Mouse (Mus musculus): ENCODE measurements around the gene Pnrc2.

DNA sequence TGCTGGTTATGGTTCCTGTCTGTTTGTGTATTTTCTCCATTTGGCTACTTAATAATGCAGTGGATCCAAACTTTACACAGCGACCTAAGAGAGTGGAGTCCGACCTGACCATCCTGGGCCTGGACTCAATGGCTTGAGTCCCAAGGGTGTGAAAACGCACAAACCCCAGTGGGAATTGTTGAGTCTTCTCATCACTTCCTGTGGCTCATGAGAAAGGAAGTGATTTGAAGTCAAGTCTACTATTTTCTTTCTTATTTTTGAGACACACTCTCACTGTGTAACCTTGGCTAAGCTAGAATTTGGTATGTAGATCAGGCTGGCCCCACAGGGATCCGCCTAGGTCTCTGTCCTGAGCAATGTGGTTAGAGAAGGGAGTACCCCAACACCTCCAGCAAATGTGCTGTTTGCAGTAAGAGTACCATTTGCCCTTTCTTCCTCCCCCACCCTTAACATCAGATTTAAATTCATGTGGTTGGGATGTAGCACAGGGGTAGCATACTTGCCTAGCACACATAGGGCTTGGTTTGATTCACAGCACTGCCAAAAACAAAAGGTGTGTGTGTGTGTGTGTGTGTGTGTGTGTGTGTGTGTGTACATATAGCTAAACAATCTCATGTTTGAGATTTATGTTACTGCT is 29.1 kb upstream of the Pnrc2 start:
- TF ChIP-seq CTCF (IDR thresholded peaks at IDR 0.05; ENCODE audit: borderline replicate concordance, insufficient read depth, low read depth, low read length) (no peak), POLR2A (IDR thresholded peaks at IDR 0.05; ENCODE audit: borderline replicate concordance, insufficient read depth, low read length) (no peak)
